In genomic region chr12:86892711-86893311, GRCm38 (mm10) we compare ENCODE assay signal across 8 mouse cellular contexts. TPM values are rescaled to one million over a fixed set of nuclear protein-coding genes. Genes with fewer than 3 reads are reported as not detected.
DNase-seq lines count a peak whose midpoint lies in the region; ATAC-seq lines count a peak whose summit lies in the region.

No protein-coding gene starts in this region.

- peaks cover 21% of the 10 kb centered on the region for H3K79me2 ChIP-seq in macrophage (ENCODE audit: inconsistent target)

- H3K9ac ChIP-seq in hindbrain, embryonic 16.5 days (ENCODE audit: low read depth, low read length): peak overlapping the region; percentile 58

- H3K4me1 ChIP-seq in hindbrain, embryonic 16.5 days (ENCODE audit: control insufficient read depth, insufficient read depth, low read depth, low read length): peaks cover 90% of the 10 kb centered on the region

- no peak overlapping the region for H3K4me3 ChIP-seq in hindbrain, embryonic 16.5 days (ENCODE audit: low read length)
- H3K4me3 ChIP-seq in macrophage (ENCODE audit: inconsistent target): peak overlapping the region; percentile 79; the same call in 1 of the 2 replicates

- no peaks in the 10 kb centered on the region for H3K36me3 ChIP-seq in hindbrain, embryonic 16.5 days (ENCODE audit: control insufficient read depth, insufficient read depth, low read length)
- no peaks in the 10 kb centered on the region for H3K36me3 ChIP-seq in macrophage (ENCODE audit: inconsistent target)

- peak; percentile 56 to 74 for DNase-seq in adrenal gland, adult (ENCODE audit: inconsistent age in 2 of 2, low spot score in 1 of 2)
- no peak for DNase-seq in adrenal gland, postnatal 4 days (ENCODE audit: low spot score in 2 of 2)
- DNase-seq in right cerebral cortex, postnatal 4 days: peak; percentile 62
- no peak for DNase-seq in right cerebral cortex, postnatal 25 days
- DNase-seq in urinary bladder, adult 2 months (ENCODE audit: low spot score): no peak
- no peak for DNase-seq in frontal cortex, adult 2 months (ENCODE audit: extremely low spot score in 1 of 2, low spot score in 1 of 2)

- H3K27me3 ChIP-seq in hindbrain, embryonic 16.5 days (replicated peaks; ENCODE audit: control insufficient read depth, insufficient read depth, low read length): no peaks in the 10 kb centered on the region

- peak overlapping the region; percentile 69 for H3K4me2 ChIP-seq in hindbrain, embryonic 16.5 days (ENCODE audit: low read length)

- peak overlapping the region; percentile 94 for H3K27ac ChIP-seq in hindbrain, embryonic 16.5 days (ENCODE audit: low read depth, low read length)
- peak overlapping the region; percentile 97 for H3K27ac ChIP-seq in macrophage

- ATAC-seq in hindbrain, embryonic 16.5 days: no peak

- H3K9me3 ChIP-seq in hindbrain, embryonic 16.5 days (ENCODE audit: control insufficient read depth, low read length): no peaks in the 10 kb centered on the region

- WGBS in hindbrain, embryonic 16.5 days: under 1% methylated on average over 17 of the region's 18 CpGs
- WGBS in macrophage (ENCODE audit: missing documents): 3% methylated on average over 16 of the region's 18 CpGs

RNA-seq across cellular contexts. Expression of gene Irf2bpl, which starts 8.2 kb away (rescaled TPM):
- total RNA-seq in adrenal gland, postnatal 4 days (2021): 10 to 100 TPM; 78.0 to 81.7 TPM
- polyA plus RNA-seq in hindbrain, embryonic 16.5 days (2015; fragmentation: Nextera tagmentation; extraction: Ambion mirVana): 49.7 and 56.6 TPM in 2 replicates
- 10 to 100 TPM in 5 of 26 experiments, 1 to 10 TPM in 20, under 1 TPM in 1; 0.94 to 14.8 (median 5.9) TPM for total RNA-seq in macrophage (2018; cell fraction: chromatin; rRNA removed)
- total RNA-seq in macrophage (2018; cell fraction: cytosol; rRNA removed): 10 to 100 TPM in 24 of 26 experiments, 1 to 10 TPM in 2; 7.3 to 28.3 (median 21.4) TPM
- 10 to 100 TPM in 24 of 26 experiments, 1 to 10 TPM in 2; 7.2 to 45.6 (median 16.6) TPM for total RNA-seq in macrophage (2018; cell fraction: nucleus; rRNA removed)
- polyA plus RNA-seq in macrophage (2018): 9.1 to 32.1 TPM (median 10.4 TPM) in 3 replicates
- polyA plus RNA-seq in urinary bladder, adult 2 months (2012; rRNA removed): 29.6 and 38.2 TPM in 2 replicates
- 48.5 and 50.2 TPM in 2 replicates for polyA plus RNA-seq in frontal cortex, adult 2 months (2012; rRNA removed)

RNA-seq across cellular contexts. Expression of gene Cipc, which starts 54.0 kb away (rescaled TPM):
- total RNA-seq in adrenal gland, postnatal 4 days (2021): 10 to 100 TPM; 21.7 to 23.5 TPM
- 43.4 and 49.0 TPM in 2 replicates for polyA plus RNA-seq in hindbrain, embryonic 16.5 days (2015; fragmentation: Nextera tagmentation; extraction: Ambion mirVana)
- 100 to 1,000 TPM in 24 of 26 experiments, 10 to 100 TPM in 2; 47.8 to 664 (median 256) TPM for total RNA-seq in macrophage (2018; cell fraction: chromatin; rRNA removed)
- total RNA-seq in macrophage (2018; cell fraction: cytosol; rRNA removed): 100 to 1,000 TPM in 9 of 26 experiments, 10 to 100 TPM in 17; 31.9 to 138 (median 77.0) TPM
- total RNA-seq in macrophage (2018; cell fraction: nucleus; rRNA removed): 100 to 1,000 TPM in 20 of 26 experiments, 10 to 100 TPM in 6; 48.7 to 440 (median 191) TPM
- 42.6 to 89.8 TPM (median 86.9 TPM) in 3 replicates for polyA plus RNA-seq in macrophage (2018)
- polyA plus RNA-seq in urinary bladder, adult 2 months (2012; rRNA removed): 46.4 and 52.3 TPM in 2 replicates
- 76.1 and 78.2 TPM in 2 replicates for polyA plus RNA-seq in frontal cortex, adult 2 months (2012; rRNA removed)

Comparison
In these comparisons a context has a peak if more than half of its experiments do, and no peak if none do; other contexts are left out.
1. DNase-seq: peak in adrenal gland, adult (2 of 2) and right cerebral cortex, postnatal 4 days (single experiment); none in adrenal gland, postnatal 4 days (0 of 2), right cerebral cortex, postnatal 25 days (single experiment), urinary bladder, adult 2 months (single experiment) and frontal cortex, adult 2 months (0 of 2).